Mouse (Mus musculus): Measurements from ENCODE around the gene Lilra6. TPM values are rescaled to one million over a fixed set of nuclear protein-coding genes. Genes with fewer than 3 reads are reported as not detected.
"Not testable (repeated sequence)": the region's sequence is repeated elsewhere in the genome, so short reads cannot be mapped to it uniquely, and the experiment has no call there.

The Lilra6 gene
- polyA plus RNA-seq, 1 experiment from 2014 or later: not detected

GRCm38 (mm10) chr7:3903704-3904103, 11.6 kb downstream of the Lilra6 start:
- no peak for ATAC-seq (ENCODE audit: insufficient read depth, low FRiP score, low TSS enrichment)
- 28% methylated on average over 1 of the region's 1 CpGs for WGBS
- H3K27ac ChIP-seq (ENCODE audit: low read depth, low read length): no peak overlapping the region

GRCm38 (mm10) chr7:3898036-3898590, 17.2 kb downstream of the Lilra6 start, which contains the start of gene Gm14548:
Gene Gm14548 (minus strand): TSS chr7:3898120.
- not testable (repeated sequence) for H3K27ac ChIP-seq (ENCODE audit: low read depth, low read length); H3K4me2 ChIP-seq (ENCODE audit: low read depth); H3K27me3 ChIP-seq (ENCODE audit: control insufficient read depth, insufficient read depth, low read length); H3K4me3 ChIP-seq (ENCODE audit: low read depth, low read length); H3K9me3 ChIP-seq (ENCODE audit: control insufficient read depth, low read length); ATAC-seq (ENCODE audit: insufficient read depth, low FRiP score, low TSS enrichment); H3K4me1 ChIP-seq (ENCODE audit: control insufficient read depth, insufficient read depth, low read length); DNase-seq (ENCODE audit: low spot score); H3K36me3 ChIP-seq (ENCODE audit: control insufficient read depth, insufficient read depth, low read length); H3K9ac ChIP-seq (ENCODE audit: low read length)
- 53% methylated on average over 3 of the region's 3 CpGs for WGBS

More at GRCm38 (mm10) chr7:3903704-3904103, 11.6 kb downstream of the Lilra6 start:
- Histone ChIP-seq H3K36me3 (ENCODE audit: control insufficient read depth, insufficient read depth, low read length) (no peaks in the 10 kb centered on the region), H3K4me2 (ENCODE audit: low read depth) (no peak overlapping the region), H3K4me1 (ENCODE audit: control insufficient read depth, insufficient read depth, low read length) (no peaks in the 10 kb centered on the region), H3K4me3 (ENCODE audit: low read depth, low read length) (no peak overlapping the region), H3K9me3 (ENCODE audit: control insufficient read depth, low read length) (no peaks in the 10 kb centered on the region), H3K9ac (ENCODE audit: low read length) (no peak overlapping the region), H3K27me3 (ENCODE audit: control insufficient read depth, insufficient read depth, low read length) (no peaks in the 10 kb centered on the region)
- DNase-seq (ENCODE audit: low spot score): no peak

GRCm38 (mm10) chr7:3875032-3875431, 40.3 kb downstream of the Lilra6 start:
- H3K9me3 ChIP-seq (ENCODE audit: control insufficient read depth, low read length); H3K9ac ChIP-seq (ENCODE audit: low read length); H3K36me3 ChIP-seq (ENCODE audit: control insufficient read depth, insufficient read depth, low read length); H3K27ac ChIP-seq (ENCODE audit: low read depth, low read length); H3K27me3 ChIP-seq (ENCODE audit: control insufficient read depth, insufficient read depth, low read length); H3K4me2 ChIP-seq (ENCODE audit: low read depth); DNase-seq (ENCODE audit: low spot score); H3K4me3 ChIP-seq (ENCODE audit: low read depth, low read length); ATAC-seq (ENCODE audit: insufficient read depth, low FRiP score, low TSS enrichment); H3K4me1 ChIP-seq (ENCODE audit: control insufficient read depth, insufficient read depth, low read length): not testable (repeated sequence)
- no CpG with 5 or more reads among the region's 1 CpGs for WGBS

Other genes starting within 250 kb of the Lilra6 start
- gene Leng1, start 249.7 kb downstream of the Lilra6 start, polyA plus RNA-seq (2014; fragmentation: Nextera tagmentation; extraction: Ambion mirVana): 16.9 and 18.2 TPM in 2 replicates
- 2.7 and 3.3 TPM in 2 replicates for gene Tmc4, start 237.9 kb downstream of the Lilra6 start, polyA plus RNA-seq (2014; fragmentation: Nextera tagmentation; extraction: Ambion mirVana)
- 236 and 244 TPM in 2 replicates for gene Tsen34, start 222.6 kb downstream of the Lilra6 start, polyA plus RNA-seq (2014; fragmentation: Nextera tagmentation; extraction: Ambion mirVana)
- gene Mboat7, start 222.0 kb downstream of the Lilra6 start, polyA plus RNA-seq (2014; fragmentation: Nextera tagmentation; extraction: Ambion mirVana): 30.2 and 33.5 TPM in 2 replicates
- 1,156 and 1,182 TPM in 2 replicates for gene Rps9, start 211.5 kb downstream of the Lilra6 start, polyA plus RNA-seq (2014; fragmentation: Nextera tagmentation; extraction: Ambion mirVana)
- 0.08 and 0.27 TPM in 2 replicates for gene Pirb, start 195.1 kb downstream of the Lilra6 start, polyA plus RNA-seq (2014; fragmentation: Nextera tagmentation; extraction: Ambion mirVana)
- gene Gm15448, start 89.8 kb downstream of the Lilra6 start, polyA plus RNA-seq (2014; fragmentation: Nextera tagmentation; extraction: Ambion mirVana): not detected in 2 replicates
- not detected in 2 replicates for gene Pira2, start 70.5 kb downstream of the Lilra6 start, polyA plus RNA-seq (2014; fragmentation: Nextera tagmentation; extraction: Ambion mirVana)
- not detected in 2 replicates for gene Gm14548, start 17.4 kb downstream of the Lilra6 start, polyA plus RNA-seq (2014; fragmentation: Nextera tagmentation; extraction: Ambion mirVana)
- 0.89 and 1.2 TPM in 2 replicates for gene Lair1, start 147.7 kb upstream of the Lilra6 start, polyA plus RNA-seq (2014; fragmentation: Nextera tagmentation; extraction: Ambion mirVana)
- gene Ttyh1, start 203.9 kb upstream of the Lilra6 start, polyA plus RNA-seq (2014; fragmentation: Nextera tagmentation; extraction: Ambion mirVana): 46.1 and 48.8 TPM in 2 replicates
- gene Leng8, start 221.5 kb upstream of the Lilra6 start, polyA plus RNA-seq (2014; fragmentation: Nextera tagmentation; extraction: Ambion mirVana): 50.3 and 58.0 TPM in 2 replicates
- 1.5 and 2.2 TPM in 2 replicates for gene Leng9, start 234.9 kb upstream of the Lilra6 start, polyA plus RNA-seq (2014; fragmentation: Nextera tagmentation; extraction: Ambion mirVana)
- 18.7 and 19.8 TPM in 2 replicates for gene Cdc42ep5, start 249.4 kb upstream of the Lilra6 start, polyA plus RNA-seq (2014; fragmentation: Nextera tagmentation; extraction: Ambion mirVana)